Mouse (Mus musculus) neutrophil, adult 5-6 weeks (primary cell): ENCODE results near the gene 2410004B18Rik. TPM values are rescaled to one million over a fixed set of nuclear protein-coding genes. Genes with fewer than 3 reads are reported as not detected.
A peak's percentile ranks its signal among the peaks of the same experiment; 100 is the strongest.

Experiments
- ATAC-seq: fragments of 151-379, 151-347 bp; 2 replicates; pipeline ENCODE4 v1.8.0; 2017; ENCODE audit warnings: mild to moderate bottlenecking, moderate TSS enrichment; ENCODE audit not compliant: insufficient number of reproducible peaks, poor library complexity, low FRiP score, severe bottlenecking; ENCODE audit errors: extremely low read depth
- total RNA-seq: library from RNA; stranded (forward); fragments of 200-1000 nt; gene quantifications from 2 replicates; pipeline ENCODE4 v1.2.3, GENCODE M21; 2017

The 2410004B18Rik gene
- total RNA-seq, 1 experiment from 2014 or later: 50.5 TPM

GRCm38 (mm10) chr3:145924649-145925337 is 13.0 kb upstream of the 2410004B18Rik start:
- ATAC-seq: peak; percentile 10; the same call in 1 of the 2 replicates

DNA sequence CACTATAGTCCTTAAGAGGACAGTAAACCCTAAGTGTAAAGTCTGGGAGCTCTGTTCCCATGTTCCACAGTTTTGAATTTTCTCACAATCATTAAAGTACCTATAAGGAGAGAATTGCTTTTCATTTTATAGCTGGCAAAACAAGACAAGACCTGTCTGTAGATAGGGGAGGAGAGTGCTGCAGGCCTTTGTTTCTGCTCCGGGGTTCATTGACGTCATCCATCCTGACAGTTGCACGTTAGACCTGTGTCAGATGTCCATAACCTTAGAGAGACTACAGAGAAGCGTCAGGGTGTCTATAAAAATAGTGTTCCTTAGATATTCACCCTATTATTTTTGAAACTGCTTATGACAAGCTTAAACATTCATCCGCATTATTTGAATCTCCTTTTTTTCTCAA is 12.3 kb upstream of the 2410004B18Rik start:
- ATAC-seq: no peak

DNA sequence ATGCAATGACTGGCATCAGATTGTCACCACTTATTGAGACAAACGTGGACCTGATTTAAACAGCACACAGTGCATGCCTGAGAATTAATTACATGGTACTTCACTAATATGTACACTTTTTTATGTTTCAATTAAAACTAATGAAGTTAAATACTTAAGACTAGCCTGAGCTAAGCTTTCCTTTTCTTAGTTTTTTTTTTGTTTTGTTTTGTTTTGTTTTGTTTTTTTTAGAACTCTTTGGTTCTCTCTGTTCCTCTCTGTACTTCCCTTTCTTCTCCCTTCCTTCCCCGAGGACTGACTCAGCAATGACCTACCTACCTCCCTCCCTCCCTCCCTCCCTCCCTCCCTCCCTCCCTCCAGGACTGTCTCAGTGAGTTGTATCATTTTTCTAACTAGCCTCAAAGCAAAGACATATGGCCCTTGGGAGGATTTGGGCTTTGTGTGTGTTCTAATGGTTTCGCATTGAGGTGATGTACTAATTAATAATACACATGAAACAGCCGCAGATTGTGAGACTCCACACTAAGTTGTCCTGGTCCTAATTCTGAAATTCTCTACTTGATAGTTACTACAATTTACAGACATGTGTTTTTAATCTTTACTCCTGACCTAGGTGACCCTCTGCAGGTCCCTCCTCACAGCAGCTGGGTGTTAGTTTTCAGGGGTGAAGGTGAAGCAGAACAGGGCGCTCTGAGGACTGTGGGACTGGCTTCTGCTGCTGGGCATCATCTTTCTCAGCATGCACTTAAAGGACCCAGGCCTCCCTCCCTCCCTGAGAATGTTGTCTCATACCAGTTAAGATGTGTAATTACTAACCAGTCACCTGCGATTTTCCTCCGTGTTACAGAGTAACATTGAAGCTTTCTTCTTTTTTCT is 8.1 kb upstream of the 2410004B18Rik start:
- no peak for ATAC-seq

DNA sequence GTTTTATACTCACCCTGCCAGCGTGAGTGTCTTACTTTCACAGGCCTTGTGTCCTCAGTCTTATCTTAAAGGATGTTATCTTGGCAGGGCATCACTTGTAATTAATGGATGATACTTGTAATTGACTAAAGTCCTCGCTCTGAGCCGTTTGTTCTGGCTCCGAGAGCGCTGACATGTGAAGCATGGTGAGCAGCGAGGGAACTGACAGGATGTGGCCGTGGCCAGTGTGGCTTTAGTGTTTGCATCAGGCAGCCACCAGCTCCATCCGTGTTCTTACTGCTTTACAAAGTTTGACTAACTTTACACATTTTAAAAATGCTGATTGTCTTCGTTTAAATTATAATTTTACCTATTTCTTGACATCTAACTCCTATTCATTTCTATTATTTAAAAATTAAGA is 4.0 kb upstream of the 2410004B18Rik start:
- ATAC-seq: peak; percentile 33; the same call in 1 of the 2 replicates

GRCm38 (mm10) chr3:145938405-145939349 is 863 bp downstream of the 2410004B18Rik start:
- no peak for ATAC-seq

GRCm38 (mm10) chr3:145939402-145939801 is 1.6 kb downstream of the 2410004B18Rik start:
- no peak for ATAC-seq

GRCm38 (mm10) chr3:145939971-145940370 is 2.2 kb downstream of the 2410004B18Rik start:
- no peak for ATAC-seq

DNA sequence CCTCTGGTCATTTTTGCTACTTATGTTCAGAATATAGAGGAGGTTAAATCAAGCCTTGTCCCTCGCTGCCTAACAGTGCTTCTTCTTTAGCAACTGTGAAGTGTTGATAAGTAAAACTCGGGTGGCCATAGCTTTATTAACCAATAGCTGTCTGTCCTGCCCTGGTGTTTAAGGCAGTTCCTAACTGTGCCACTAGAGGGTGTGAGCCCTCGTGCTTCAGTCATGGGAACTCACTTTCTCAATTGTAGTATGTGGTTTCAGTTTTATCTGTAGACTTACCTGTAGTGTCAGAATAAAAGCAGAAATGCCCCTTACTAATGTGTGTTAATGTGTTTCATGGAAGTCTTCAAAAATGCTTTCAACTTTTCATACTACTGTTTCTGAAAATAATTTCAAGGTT is 4.2 kb downstream of the 2410004B18Rik start:
- ATAC-seq: peak; percentile 76

DNA sequence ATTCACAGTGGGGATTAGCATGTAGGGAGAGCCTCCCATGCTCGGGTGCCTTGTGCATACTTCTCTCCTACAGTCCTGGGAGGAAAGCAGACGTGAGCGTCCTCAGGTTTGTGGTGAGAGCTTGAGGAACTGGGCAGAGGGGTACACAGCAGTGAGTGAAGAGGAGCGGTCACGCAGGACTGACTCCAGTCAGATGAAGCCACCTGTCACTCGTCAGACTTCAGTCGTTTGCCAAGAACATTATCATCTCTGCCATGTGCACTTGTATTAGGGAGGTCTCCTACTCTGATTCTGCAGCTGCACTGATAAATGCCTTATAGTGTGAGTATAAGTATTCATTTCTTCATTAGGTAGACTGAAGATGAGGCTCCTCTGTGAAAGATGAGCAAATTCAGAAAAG is 6.5 kb downstream of the 2410004B18Rik start:
- no peak for ATAC-seq

DNA sequence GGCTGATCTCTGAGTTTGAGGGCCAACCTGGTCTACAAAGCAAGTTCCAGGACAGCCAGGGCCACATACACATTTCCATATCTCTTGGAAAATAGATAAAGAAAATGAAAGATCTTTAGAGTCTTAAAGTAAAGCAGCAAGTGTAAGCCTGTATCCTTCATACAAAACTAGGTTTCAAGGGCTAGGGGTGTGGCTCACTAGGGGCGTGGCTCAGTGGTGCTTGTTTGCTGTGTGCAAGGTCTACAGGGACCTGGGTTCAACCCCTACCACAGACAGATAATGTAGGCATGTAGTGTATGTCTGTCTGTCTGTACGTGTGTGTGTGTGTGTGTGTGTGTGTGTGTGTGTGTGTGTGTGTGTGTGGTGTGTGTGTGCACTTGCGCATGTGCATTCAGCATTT is 8.1 kb downstream of the 2410004B18Rik start:
- no peak for ATAC-seq

GRCm38 (mm10) chr3:145946654-145947053 is 8.8 kb downstream of the 2410004B18Rik start:
- no peak for ATAC-seq

DNA sequence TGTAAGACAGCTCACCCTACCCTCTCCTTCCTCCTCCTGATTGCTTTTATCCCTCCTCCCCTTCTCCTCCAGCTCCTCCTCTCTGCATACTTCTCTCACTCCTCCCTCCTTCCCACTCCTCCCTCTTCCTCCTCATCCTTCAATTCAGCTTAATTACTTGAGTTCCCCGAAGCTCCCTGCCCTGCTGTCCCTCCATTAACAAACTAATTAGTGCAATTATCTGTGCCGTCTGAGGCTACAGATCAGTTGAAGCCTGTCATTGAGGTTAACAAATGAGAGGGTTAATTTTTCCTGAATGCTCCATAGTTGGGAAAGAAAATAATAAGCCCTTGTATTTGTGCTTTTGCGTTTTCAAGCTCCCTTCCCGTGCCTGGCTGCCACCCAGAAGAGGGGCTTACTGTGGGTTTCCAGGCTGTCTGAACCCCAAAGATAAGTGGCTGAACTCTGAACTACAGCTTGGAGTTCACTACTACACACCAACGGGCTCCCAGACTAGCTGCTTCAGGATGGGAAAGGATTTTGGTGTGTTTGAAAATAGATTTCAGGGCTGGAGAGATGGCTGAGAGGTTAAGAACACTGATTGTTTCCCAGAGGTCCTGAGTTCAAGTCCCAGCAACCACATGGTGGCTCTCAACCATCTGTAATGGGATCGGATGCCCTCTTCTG is 9.9 kb downstream of the 2410004B18Rik start:
- no peak for ATAC-seq

- ATAC-seq: peak; percentile 45
Measured at GRCm38 (mm10) chr3:145950034-145950814, 12.4 kb downstream of the 2410004B18Rik start.

DNA sequence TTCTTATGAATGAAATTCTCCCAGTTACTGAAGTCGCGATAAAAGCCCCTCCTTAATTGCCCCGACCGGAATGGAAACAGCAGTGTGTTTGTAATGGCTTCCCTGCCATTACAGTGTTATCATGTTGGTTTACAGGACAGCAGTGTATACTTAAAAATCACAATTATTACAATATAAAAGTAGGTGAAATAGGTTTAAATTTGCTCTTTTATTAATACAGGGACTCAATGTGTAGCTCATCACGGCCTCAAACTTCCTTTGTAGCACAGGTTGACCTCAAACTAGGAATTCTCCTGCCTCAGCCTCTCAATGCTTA is 13.0 kb downstream of the 2410004B18Rik start:
- no peak for ATAC-seq

DNA sequence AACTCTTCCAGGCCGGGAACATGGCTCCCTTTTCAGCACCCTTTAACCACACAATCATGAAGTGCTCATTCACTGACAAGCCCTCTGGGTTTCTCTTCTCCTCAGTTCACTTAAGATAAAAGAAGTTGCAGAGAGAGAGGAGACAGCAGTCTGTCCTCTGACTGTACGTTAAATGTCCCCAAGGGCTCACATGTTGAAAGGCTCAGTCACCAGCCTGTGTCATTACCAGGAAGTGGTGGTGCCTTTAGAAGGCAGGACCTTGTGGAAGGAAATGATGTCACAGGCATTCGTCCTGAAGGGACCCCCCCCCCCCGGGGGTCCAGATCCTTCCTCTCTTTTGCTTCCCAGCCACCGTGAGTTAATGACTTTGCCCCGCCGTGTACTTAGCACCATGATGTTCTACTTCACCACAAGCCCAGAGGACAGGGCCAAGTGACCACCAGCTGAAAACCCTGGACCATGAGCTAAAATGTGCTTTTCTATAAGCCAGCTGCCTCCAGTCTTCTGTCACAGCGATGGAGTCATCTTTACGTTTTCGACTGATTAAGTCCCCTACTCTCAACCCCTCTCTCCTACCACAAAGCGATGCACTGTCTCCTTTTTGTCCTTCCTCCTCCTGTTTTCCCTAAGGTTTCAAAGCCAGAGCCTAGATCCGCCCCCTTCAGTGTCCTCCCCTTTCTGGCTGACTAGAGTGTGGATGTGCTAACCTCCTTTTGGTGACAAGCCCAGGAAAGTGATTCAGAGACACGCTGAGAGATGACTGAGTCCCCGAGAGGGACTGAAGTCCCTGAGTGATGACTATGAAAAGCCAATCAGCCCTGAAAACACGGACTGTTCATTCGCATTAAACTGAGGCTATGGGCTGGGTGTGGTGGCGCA is 13.7 kb downstream of the 2410004B18Rik start:
- ATAC-seq: peak; percentile 52; the same call in 1 of the 2 replicates

DNA sequence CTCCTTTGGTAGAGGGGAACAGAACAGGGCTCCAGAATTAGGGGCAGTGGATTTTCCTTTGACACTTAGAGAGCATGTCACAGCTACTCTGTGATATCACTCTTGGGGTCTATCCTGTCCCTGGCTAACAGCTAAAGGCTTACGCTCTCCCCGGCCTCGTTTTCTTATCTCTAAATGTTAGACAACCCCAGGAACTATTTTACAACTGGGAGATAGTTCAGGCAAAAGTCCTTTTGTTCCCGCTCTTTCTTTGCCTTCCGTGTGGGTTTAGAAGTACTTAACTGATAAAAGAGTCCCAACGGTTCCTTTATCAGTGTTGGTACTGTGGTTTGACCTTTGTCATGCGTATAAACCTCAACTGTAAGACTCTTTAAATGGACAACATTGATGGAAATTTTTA is 15.1 kb downstream of the 2410004B18Rik start:
- ATAC-seq: no peak

DNA sequence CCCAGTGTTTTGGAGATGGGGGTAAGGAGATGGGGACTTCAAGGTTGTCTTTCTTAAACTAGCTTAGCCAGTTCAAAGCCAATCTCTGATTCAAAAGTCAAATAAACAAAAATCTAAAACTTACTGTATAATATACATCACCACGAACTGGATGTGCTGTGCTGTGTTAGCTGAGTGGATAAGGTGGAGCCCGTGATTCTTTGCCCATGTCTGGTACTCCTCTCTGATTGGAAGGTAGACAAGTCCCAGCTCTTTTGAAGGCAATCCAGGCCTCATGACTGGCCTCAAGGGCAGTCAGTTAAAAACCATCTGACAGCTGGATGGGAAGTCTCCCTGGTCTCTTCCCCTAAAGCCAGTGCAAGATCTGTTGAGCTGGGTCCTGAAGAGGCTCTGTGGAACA is 15.6 kb downstream of the 2410004B18Rik start:
- no peak for ATAC-seq
